Mouse (Mus musculus) C2C12 (cell line): ENCODE results near the gene Ndufaf2. TPM values are rescaled to one million over a fixed set of nuclear protein-coding genes. Genes with fewer than 3 reads are reported as not detected.
A peak's percentile ranks its signal among the peaks of the same experiment; 100 is the strongest.

ENCODE experiments used
- H3K27me3 ChIP-seq: one replicate; pipeline ENCODE4 v1.6.1; 2011; ENCODE audit not compliant: control insufficient read depth, insufficient read depth, insufficient read length
- H3K36me3 ChIP-seq: one replicate; pipeline ENCODE4 v1.6.1; 2011; ENCODE audit not compliant: control insufficient read depth, insufficient read depth
- H3K4me3 ChIP-seq: one replicate; pipeline ENCODE4 v1.5.1; 2011; ENCODE audit warnings: mild to moderate bottlenecking, control low read depth; ENCODE audit not compliant: poor library complexity, insufficient read depth, severe bottlenecking
- H3K79me2 ChIP-seq: one replicate; pipeline ENCODE4 v1.6.1; 2011; ENCODE audit not compliant: control insufficient read depth, insufficient read depth
- H3K79me3 ChIP-seq: one replicate; pipeline ENCODE4 v1.6.1; 2011; ENCODE audit warnings: low read depth, control low read depth
- H3ac ChIP-seq: one replicate; pipeline ENCODE3; 2011; ENCODE audit warnings: low read depth; ENCODE audit not compliant: control insufficient read depth, insufficient read length
- CEBPB ChIP-seq: IDR thresholded peaks from one replicate; pipeline ENCODE4 v1.6.1; 2011; ENCODE audit warnings: low read depth, mild to moderate bottlenecking, control low read depth, moderate library complexity
- CTCF ChIP-seq: IDR thresholded peaks from one replicate; pipeline ENCODE4 v1.5.1; 2011; ENCODE audit not compliant: control insufficient read depth, insufficient read depth, insufficient read length
- FOSL1 ChIP-seq: IDR thresholded peaks from one replicate; pipeline ENCODE4 v1.8.0; 2011; ENCODE audit warnings: mild to moderate bottlenecking, low read length; ENCODE audit not compliant: poor library complexity, insufficient read depth, severe bottlenecking
- MAX ChIP-seq: IDR thresholded peaks from one replicate; pipeline ENCODE4 v1.6.1; 2011; ENCODE audit warnings: mild to moderate bottlenecking, control low read depth
- MYOD1 ChIP-seq: IDR thresholded peaks from one replicate; pipeline ENCODE4 v1.6.1; 2011; ENCODE audit warnings: low read depth; ENCODE audit not compliant: control insufficient read depth, insufficient read length
- MYOG ChIP-seq: IDR thresholded peaks from one replicate; pipeline ENCODE4 v1.6.1; 2011; ENCODE audit not compliant: control insufficient read depth, insufficient read length; ENCODE audit errors: extremely low read depth
- USF1 ChIP-seq: IDR thresholded peaks from one replicate; pipeline ENCODE4 v1.6.1; 2011; ENCODE audit warnings: low read depth, mild to moderate bottlenecking, control low read depth, moderate library complexity
- polyA plus RNA-seq: library from polyadenylated mRNA; unstranded; fragments of >200 nt; fragmentation: generic; extraction: Trizol; gene quantifications from one replicate; pipeline ENCODE4 v1.2.1, GENCODE M21; 2012; ENCODE audit warnings: missing spikeins

The Ndufaf2 gene
- polyA plus RNA-seq, 1 experiment = 40.2 TPM

DNA sequence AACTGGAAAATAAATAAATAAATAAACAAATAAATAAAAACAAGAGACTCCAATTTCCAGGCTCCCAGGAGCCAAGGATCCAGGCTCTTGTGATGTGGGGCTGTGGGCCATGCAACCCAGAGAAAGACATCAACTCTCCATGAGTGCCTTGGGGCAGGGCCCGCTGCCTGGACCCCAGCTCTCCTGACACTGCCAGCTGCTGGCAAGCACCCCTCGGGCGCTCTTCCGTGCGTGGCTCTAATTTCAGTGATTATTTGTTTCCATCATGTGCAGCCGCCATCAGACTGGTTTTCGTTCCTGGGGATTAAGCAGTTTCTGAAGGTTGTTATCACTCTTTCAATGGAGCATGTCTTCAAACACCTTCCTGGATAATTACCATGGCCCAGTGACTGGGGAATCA is 186.6 kb downstream of the Ndufaf2 start:
- no peak overlapping the region for H3K4me3 ChIP-seq
- peaks cover 3% of the 10 kb centered on the region for H3K27me3 ChIP-seq
- no peaks in the 10 kb centered on the region for H3K36me3 ChIP-seq
- TF ChIP-seq MYOD1 (no peak), MAX (no peak), FOSL1 (no peak), MYOG (no peak), USF1 (no peak), CEBPB (no peak), CTCF (no peak)
- no peak overlapping the region for H3ac ChIP-seq
- H3K79me2 ChIP-seq = no peaks in the 10 kb centered on the region
- no peaks in the 10 kb centered on the region for H3K79me3 ChIP-seq

- Histone ChIP-seq H3K79me2 (no peaks in the 10 kb centered on the region), H3K27me3 (peaks cover 3% of the 10 kb centered on the region), H3ac (no peak overlapping the region), H3K4me3 (no peak overlapping the region), H3K36me3 (no peaks in the 10 kb centered on the region), H3K79me3 (no peaks in the 10 kb centered on the region)
- TF ChIP-seq CTCF (no peak), USF1 (peak; percentile 38)
Measured at GRCm38 (mm10) chr13:107970422-107971142, 187.8 kb downstream of the Ndufaf2 start.

DNA sequence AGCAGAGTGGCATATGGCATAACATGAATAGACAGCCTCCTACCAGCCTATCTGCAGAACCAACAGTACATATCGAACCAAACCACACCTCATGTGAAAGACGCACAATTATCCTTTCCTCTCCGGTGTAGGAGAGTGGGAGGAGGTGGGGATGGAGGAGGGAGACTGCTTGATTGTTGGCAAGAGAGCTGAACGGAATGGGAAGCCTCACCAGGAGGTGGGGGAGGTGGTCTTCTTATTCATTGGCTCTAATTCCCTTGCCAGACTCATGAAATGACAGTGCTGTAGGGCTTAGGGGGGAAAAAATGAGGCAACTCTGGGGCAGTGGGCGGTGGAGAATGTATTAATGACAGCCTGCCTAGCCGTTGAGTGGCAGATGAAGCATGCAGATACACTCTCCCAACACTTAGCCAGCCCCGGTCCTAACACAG is 188.4 kb downstream of the Ndufaf2 start:
- Histone ChIP-seq H3ac (no peak overlapping the region), H3K4me3 (no peak overlapping the region), H3K79me3 (no peaks in the 10 kb centered on the region), H3K27me3 (peaks cover 3% of the 10 kb centered on the region), H3K79me2 (no peaks in the 10 kb centered on the region), H3K36me3 (no peaks in the 10 kb centered on the region)
- TF ChIP-seq CTCF (no peak), MAX (no peak), MYOD1 (no peak), USF1 (no peak), MYOG (no peak), CEBPB (no peak), FOSL1 (no peak)

- no peaks in the 10 kb centered on the region for H3K79me2 ChIP-seq
- no peaks in the 10 kb centered on the region for H3K79me3 ChIP-seq
- no peak for TF ChIP-seq CEBPB
- TF ChIP-seq MYOD1 = no peak
- TF ChIP-seq MYOG = no peak
- TF ChIP-seq MAX = no peak
- no peak for TF ChIP-seq USF1
- TF ChIP-seq FOSL1 = no peak
- TF ChIP-seq CTCF = no peak
- no peaks in the 10 kb centered on the region for H3K27me3 ChIP-seq
- H3ac ChIP-seq = no peak overlapping the region
- H3K36me3 ChIP-seq = no peaks in the 10 kb centered on the region
- H3K4me3 ChIP-seq = no peak overlapping the region
Measured at GRCm38 (mm10) chr13:107964616-107965015, 193.8 kb downstream of the Ndufaf2 start.

DNA sequence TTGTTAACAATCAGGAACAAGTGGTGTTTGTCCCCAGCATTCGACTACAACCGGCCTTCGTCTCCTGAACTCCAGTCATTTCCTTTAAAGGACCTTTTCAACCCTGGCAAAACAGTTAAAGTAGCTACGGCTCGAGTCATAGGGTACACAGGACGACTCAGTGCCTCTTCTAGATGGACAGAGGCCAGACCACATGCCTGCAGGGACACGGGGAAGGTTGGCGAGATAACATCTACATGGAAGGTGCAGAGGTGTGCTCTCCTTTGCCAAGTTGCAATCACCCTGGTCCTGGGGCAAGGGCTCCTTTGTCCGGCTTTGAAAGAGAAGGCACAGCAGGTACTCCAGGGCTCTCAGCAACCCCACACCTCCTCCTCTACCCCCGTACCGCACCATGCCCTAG is 195.0 kb downstream of the Ndufaf2 start:
- no peak for TF ChIP-seq FOSL1
- no peak for TF ChIP-seq CTCF
- TF ChIP-seq MAX = no peak
- no peak for TF ChIP-seq CEBPB
- no peak for TF ChIP-seq MYOG
- no peak for TF ChIP-seq MYOD1
- TF ChIP-seq USF1 = no peak
- no peaks in the 10 kb centered on the region for H3K79me2 ChIP-seq
- H3K36me3 ChIP-seq = no peaks in the 10 kb centered on the region
- H3K4me3 ChIP-seq = no peak overlapping the region
- no peaks in the 10 kb centered on the region for H3K27me3 ChIP-seq
- no peak overlapping the region for H3ac ChIP-seq
- H3K79me3 ChIP-seq = no peaks in the 10 kb centered on the region

- Histone ChIP-seq H3K27me3 (no peaks in the 10 kb centered on the region), H3K79me3 (no peaks in the 10 kb centered on the region), H3ac (no peak overlapping the region), H3K36me3 (no peaks in the 10 kb centered on the region), H3K4me3 (no peak overlapping the region), H3K79me2 (no peaks in the 10 kb centered on the region)
- TF ChIP-seq CEBPB = no peak
- no peak for TF ChIP-seq CTCF
- no peak for TF ChIP-seq MYOG
- no peak for TF ChIP-seq USF1
- no peak for TF ChIP-seq MYOD1
- TF ChIP-seq MAX = no peak
- no peak for TF ChIP-seq FOSL1
Measured at GRCm38 (mm10) chr13:107962741-107963140, 195.7 kb downstream of the Ndufaf2 start.
